Mouse (Mus musculus): ENCODE measurements around the gene Nfatc3. TPM values are rescaled to one million over a fixed set of nuclear protein-coding genes. Genes with fewer than 3 reads are reported as not detected.
A peak's percentile ranks its signal among the peaks of the same experiment; 100 is the strongest.

The Nfatc3 gene
- polyA plus RNA-seq, 1 experiment from 2014 or later: 3.0 TPM

- 70% methylated on average over 9 of the region's 9 CpGs for WGBS (ENCODE audit: insufficient replicate concordance)
- Histone ChIP-seq H3K4me3 (ENCODE audit: low read depth, low read length) (no peak overlapping the region), H3K9me3 (replicated peaks; ENCODE audit: control insufficient read depth, low read length) (no peaks in the 10 kb centered on the region), H3K27ac (ENCODE audit: low read length) (no peak overlapping the region), H3K4me2 (ENCODE audit: low read depth, low read length) (no peak overlapping the region), H3K27me3 (ENCODE audit: control insufficient read depth, insufficient read depth, low read depth, low read length) (no peaks in the 10 kb centered on the region), H3K36me3 (ENCODE audit: control insufficient read depth, insufficient read depth) (no peaks in the 10 kb centered on the region), H3K9ac (ENCODE audit: low read depth, low read length) (no peak overlapping the region), H3K4me1 (ENCODE audit: control insufficient read depth, low read depth, low read length) (peaks cover 19% of the 10 kb centered on the region)
- ATAC-seq (ENCODE audit: low read depth): no peak
Observed at GRCm38 (mm10) chr8:106052510-106053089, 6.0 kb upstream of the Nfatc3 start.

- WGBS (ENCODE audit: insufficient replicate concordance): 19% methylated on average over 6 of the region's 6 CpGs
- H3K9ac ChIP-seq (ENCODE audit: low read depth, low read length): no peak overlapping the region
- peaks cover 19% of the 10 kb centered on the region for H3K4me1 ChIP-seq (ENCODE audit: control insufficient read depth, low read depth, low read length)
- H3K4me2 ChIP-seq (ENCODE audit: low read depth, low read length): no peak overlapping the region
- H3K27ac ChIP-seq (ENCODE audit: low read length): peak overlapping the region; percentile 54
- H3K9me3 ChIP-seq (replicated peaks; ENCODE audit: control insufficient read depth, low read length): no peaks in the 10 kb centered on the region
- H3K4me3 ChIP-seq (ENCODE audit: low read depth, low read length): no peak overlapping the region
- H3K27me3 ChIP-seq (ENCODE audit: control insufficient read depth, insufficient read depth, low read depth, low read length): no peaks in the 10 kb centered on the region
- ATAC-seq (ENCODE audit: low read depth): peak; percentile 25
- H3K36me3 ChIP-seq (ENCODE audit: control insufficient read depth, insufficient read depth): no peaks in the 10 kb centered on the region
Observed at GRCm38 (mm10) chr8:106054190-106054811, 4.3 kb upstream of the Nfatc3 start.

GRCm38 (mm10) chr8:106055038-106055437, 3.6 kb upstream of the Nfatc3 start:
- no peak overlapping the region for H3K9ac ChIP-seq (ENCODE audit: low read depth, low read length)
- 63% methylated on average over 3 of the region's 3 CpGs for WGBS (ENCODE audit: insufficient replicate concordance)
- no peak for ATAC-seq (ENCODE audit: low read depth)
- H3K27ac ChIP-seq (ENCODE audit: low read length): peak overlapping the region; percentile 54
- no peaks in the 10 kb centered on the region for H3K27me3 ChIP-seq (ENCODE audit: control insufficient read depth, insufficient read depth, low read depth, low read length)
- no peaks in the 10 kb centered on the region for H3K36me3 ChIP-seq (ENCODE audit: control insufficient read depth, insufficient read depth)
- H3K4me3 ChIP-seq (ENCODE audit: low read depth, low read length): no peak overlapping the region
- no peak overlapping the region for H3K4me2 ChIP-seq (ENCODE audit: low read depth, low read length)
- H3K4me1 ChIP-seq (ENCODE audit: control insufficient read depth, low read depth, low read length): peaks cover 19% of the 10 kb centered on the region
- H3K9me3 ChIP-seq (replicated peaks; ENCODE audit: control insufficient read depth, low read length): no peaks in the 10 kb centered on the region

- Histone ChIP-seq H3K27me3 (ENCODE audit: control insufficient read depth, insufficient read depth, low read depth, low read length) (no peaks in the 10 kb centered on the region), H3K36me3 (ENCODE audit: control insufficient read depth, insufficient read depth) (no peaks in the 10 kb centered on the region), H3K4me3 (ENCODE audit: low read depth, low read length) (no peak overlapping the region), H3K9ac (ENCODE audit: low read depth, low read length) (no peak overlapping the region), H3K27ac (ENCODE audit: low read length) (no peak overlapping the region), H3K4me1 (ENCODE audit: control insufficient read depth, low read depth, low read length) (peaks cover 24% of the 10 kb centered on the region), H3K9me3 (replicated peaks; ENCODE audit: control insufficient read depth, low read length) (no peaks in the 10 kb centered on the region), H3K4me2 (ENCODE audit: low read depth, low read length) (no peak overlapping the region)
- ATAC-seq (ENCODE audit: low read depth): no peak
- WGBS (ENCODE audit: insufficient replicate concordance): 68% methylated on average over 4 of the region's 4 CpGs
Observed at GRCm38 (mm10) chr8:106056455-106056982, 2.1 kb upstream of the Nfatc3 start.

- Histone ChIP-seq H3K27ac (ENCODE audit: low read length) (peak overlapping the region; percentile 95), H3K27me3 (ENCODE audit: control insufficient read depth, insufficient read depth, low read depth, low read length) (no peaks in the 10 kb centered on the region), H3K4me3 (ENCODE audit: low read depth, low read length) (peak overlapping the region; percentile 94), H3K4me1 (ENCODE audit: control insufficient read depth, low read depth, low read length) (peaks cover 28% of the 10 kb centered on the region), H3K9me3 (replicated peaks; ENCODE audit: control insufficient read depth, low read length) (no peaks in the 10 kb centered on the region), H3K9ac (ENCODE audit: low read depth, low read length) (peak overlapping the region; percentile 91), H3K4me2 (ENCODE audit: low read depth, low read length) (peak overlapping the region; percentile 76), H3K36me3 (ENCODE audit: control insufficient read depth, insufficient read depth) (no peaks in the 10 kb centered on the region)
- under 1% methylated on average over 79 of the region's 83 CpGs for WGBS (ENCODE audit: insufficient replicate concordance)
- peak; percentile 60 for ATAC-seq (ENCODE audit: low read depth)
Observed at GRCm38 (mm10) chr8:106059613-106060371, 1.2 kb downstream of the Nfatc3 start.

- H3K27me3 ChIP-seq (ENCODE audit: control insufficient read depth, insufficient read depth, low read depth, low read length): no peaks in the 10 kb centered on the region
- no peak overlapping the region; the same call in 1 of the 2 replicates for H3K27ac ChIP-seq (ENCODE audit: low read length)
- H3K9me3 ChIP-seq (replicated peaks; ENCODE audit: control insufficient read depth, low read length): no peaks in the 10 kb centered on the region
- H3K36me3 ChIP-seq (ENCODE audit: control insufficient read depth, insufficient read depth): no peaks in the 10 kb centered on the region
- peak overlapping the region; percentile 94 for H3K4me3 ChIP-seq (ENCODE audit: low read depth, low read length)
- 0% methylated on average over 3 of the region's 3 CpGs for WGBS (ENCODE audit: insufficient replicate concordance)
- peaks cover 27% of the 10 kb centered on the region for H3K4me1 ChIP-seq (ENCODE audit: control insufficient read depth, low read depth, low read length)
- H3K9ac ChIP-seq (ENCODE audit: low read depth, low read length): peak overlapping the region; percentile 91
- no peak for ATAC-seq (ENCODE audit: low read depth)
- H3K4me2 ChIP-seq (ENCODE audit: low read depth, low read length): peak overlapping the region; percentile 76
Observed at GRCm38 (mm10) chr8:106060521-106060920, 1.9 kb downstream of the Nfatc3 start.

GRCm38 (mm10) chr8:106061686-106062085, 3.0 kb downstream of the Nfatc3 start:
- no peaks in the 10 kb centered on the region for H3K36me3 ChIP-seq (ENCODE audit: control insufficient read depth, insufficient read depth)
- peak overlapping the region; percentile 76 for H3K4me2 ChIP-seq (ENCODE audit: low read depth, low read length)
- peak overlapping the region; percentile 94 for H3K4me3 ChIP-seq (ENCODE audit: low read depth, low read length)
- no peaks in the 10 kb centered on the region for H3K27me3 ChIP-seq (ENCODE audit: control insufficient read depth, insufficient read depth, low read depth, low read length)
- no peak for ATAC-seq (ENCODE audit: low read depth)
- H3K9me3 ChIP-seq (replicated peaks; ENCODE audit: control insufficient read depth, low read length): no peaks in the 10 kb centered on the region
- H3K9ac ChIP-seq (ENCODE audit: low read depth, low read length): 0 out of 2 replicates have a peak overlapping the region, but pooled peaks have one; percentile 13
- no peak overlapping the region for H3K27ac ChIP-seq (ENCODE audit: low read length)
- 52% methylated on average over 6 of the region's 6 CpGs for WGBS (ENCODE audit: insufficient replicate concordance)
- peaks cover 27% of the 10 kb centered on the region for H3K4me1 ChIP-seq (ENCODE audit: control insufficient read depth, low read depth, low read length)

- WGBS (ENCODE audit: insufficient replicate concordance): 38% methylated on average over 7 of the region's 7 CpGs
- 0 out of 2 replicates have a peak overlapping the region, but pooled peaks have one; percentile 1 for H3K4me3 ChIP-seq (ENCODE audit: low read depth, low read length)
- H3K27me3 ChIP-seq (ENCODE audit: control insufficient read depth, insufficient read depth, low read depth, low read length): no peaks in the 10 kb centered on the region
- H3K9ac ChIP-seq (ENCODE audit: low read depth, low read length): no peak overlapping the region
- H3K4me1 ChIP-seq (ENCODE audit: control insufficient read depth, low read depth, low read length): peaks cover 25% of the 10 kb centered on the region
- no peak for ATAC-seq (ENCODE audit: low read depth)
- H3K4me2 ChIP-seq (ENCODE audit: low read depth, low read length): peak overlapping the region; percentile 28; the same call in 1 of the 2 replicates
- no peaks in the 10 kb centered on the region for H3K9me3 ChIP-seq (replicated peaks; ENCODE audit: control insufficient read depth, low read length)
- no peak overlapping the region for H3K27ac ChIP-seq (ENCODE audit: low read length)
- no peaks in the 10 kb centered on the region for H3K36me3 ChIP-seq (ENCODE audit: control insufficient read depth, insufficient read depth)
Observed at GRCm38 (mm10) chr8:106063046-106063445, 4.4 kb downstream of the Nfatc3 start.

Measured in liver, embryonic 16.5 days (tissue).